Mouse (Mus musculus) adrenal gland, postnatal 25 days (tissue): ENCODE measurements around the gene Lrba. TPM values are rescaled to one million over a fixed set of nuclear protein-coding genes. Genes with fewer than 3 reads are reported as not detected.

Experiments used
- DNase-seq: peaks from one replicate; pipeline ENCODE4 v3.0.0; 2021; ENCODE audit warnings: mixed read lengths
- total RNA-seq: library from RNA; stranded (reverse); gene quantifications from 2 replicates; pipeline ENCODE4 v1.2.3, GENCODE M21; 2021

Gene Lrba
- total RNA-seq, 1 experiment from 2014 or later: 40.3 TPM

DNA sequence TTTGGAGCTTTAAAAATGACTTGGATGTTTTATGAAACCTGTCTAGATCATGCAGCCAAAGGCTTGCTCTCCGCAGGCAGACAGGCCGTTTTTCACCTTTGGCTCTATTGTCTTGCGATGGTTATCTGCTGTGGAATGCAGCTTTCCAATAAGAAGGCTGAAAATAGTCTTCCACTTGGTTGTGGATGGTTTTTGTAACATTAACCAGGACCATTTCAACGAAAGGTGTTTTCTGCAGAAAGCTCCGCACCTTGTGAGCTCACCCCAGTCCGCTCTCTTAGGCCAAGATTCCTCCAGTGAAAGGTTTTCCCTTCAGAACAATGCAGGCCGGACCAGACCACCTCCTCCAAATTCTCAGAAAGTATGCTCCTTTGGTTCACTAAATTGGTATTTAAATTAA is 536.0 kb downstream of the Lrba start:
- no peak for DNase-seq

DNA sequence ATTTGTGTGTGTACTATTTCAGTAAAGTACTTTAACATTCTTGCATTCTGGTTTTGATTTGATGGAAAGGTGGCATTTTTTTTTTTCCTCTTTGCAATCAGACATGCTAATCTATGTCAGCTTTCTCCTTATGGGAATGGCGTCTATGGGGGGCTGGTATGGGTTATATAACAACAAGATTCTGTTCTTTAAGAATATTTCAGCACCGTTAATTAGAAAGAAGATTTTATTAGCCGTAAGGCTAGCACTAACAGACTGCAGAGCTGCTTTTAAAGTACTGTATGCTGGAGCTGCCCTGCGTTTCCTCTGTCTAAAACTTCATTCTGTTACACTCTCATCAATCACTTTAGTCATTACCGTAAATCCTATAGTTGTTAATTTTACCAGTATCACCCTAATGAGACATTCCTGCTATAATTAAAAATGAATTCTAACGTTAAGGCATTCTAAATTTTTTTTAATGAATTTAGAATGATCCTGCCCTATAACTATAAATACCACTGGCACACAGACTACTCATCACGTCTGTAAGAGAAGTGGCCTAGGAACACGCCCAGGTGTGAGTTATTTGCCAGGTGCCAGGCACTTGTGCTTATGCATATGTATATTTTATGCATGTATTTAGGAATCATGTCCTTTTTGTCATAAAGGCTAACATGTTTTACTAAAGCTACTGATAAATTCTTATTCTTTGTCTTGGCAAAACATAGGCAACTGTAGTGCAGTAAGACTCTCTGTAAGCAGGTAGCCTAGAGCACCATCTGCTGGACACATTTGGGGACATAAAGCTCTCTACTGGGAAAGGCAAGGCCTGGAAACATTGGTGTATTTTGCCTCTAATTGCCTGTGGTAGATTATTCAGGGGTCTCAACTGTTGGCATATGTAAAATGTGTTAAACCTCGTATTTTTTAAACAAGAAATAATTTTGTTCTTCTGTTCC is 536.9 kb downstream of the Lrba start:
- peak; percentile 57 for DNase-seq

DNA sequence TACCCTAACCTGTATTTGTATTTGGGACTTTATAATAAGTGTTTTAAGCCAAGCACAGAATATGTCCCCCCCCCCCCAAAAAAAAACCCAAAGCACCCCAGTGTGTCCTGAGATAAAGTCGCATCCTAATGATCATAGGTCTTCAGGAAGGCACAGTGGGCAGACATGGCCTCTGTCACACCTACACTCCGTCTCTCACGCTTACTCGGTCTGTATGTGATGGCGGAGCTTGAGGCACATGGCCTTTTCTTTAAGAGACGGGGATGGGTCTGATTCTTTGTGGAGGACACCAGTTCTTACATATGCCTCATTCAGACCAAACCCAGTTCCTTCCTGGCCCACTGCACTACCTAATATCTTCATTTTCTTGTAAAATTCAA is 537.5 kb downstream of the Lrba start:
- DNase-seq: no peak

DNA sequence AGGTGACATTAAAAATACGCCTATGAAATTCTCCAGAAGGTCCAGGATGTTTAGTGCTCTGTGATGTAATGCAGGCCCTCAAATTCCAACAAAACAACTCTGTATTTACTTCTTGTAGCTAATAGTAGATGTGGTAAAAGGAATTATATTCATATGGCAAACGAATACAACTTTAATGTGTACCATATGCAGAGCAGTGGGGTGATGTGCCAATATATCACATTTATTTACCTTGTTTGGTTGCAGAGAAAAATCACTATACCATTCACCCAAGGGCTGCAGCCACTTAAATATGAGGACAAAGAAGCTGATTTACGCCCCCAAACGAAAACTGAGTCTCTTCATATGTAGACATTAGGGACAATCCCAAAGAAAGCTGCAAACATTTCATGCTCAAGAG is 538.0 kb downstream of the Lrba start:
- DNase-seq: no peak

DNA sequence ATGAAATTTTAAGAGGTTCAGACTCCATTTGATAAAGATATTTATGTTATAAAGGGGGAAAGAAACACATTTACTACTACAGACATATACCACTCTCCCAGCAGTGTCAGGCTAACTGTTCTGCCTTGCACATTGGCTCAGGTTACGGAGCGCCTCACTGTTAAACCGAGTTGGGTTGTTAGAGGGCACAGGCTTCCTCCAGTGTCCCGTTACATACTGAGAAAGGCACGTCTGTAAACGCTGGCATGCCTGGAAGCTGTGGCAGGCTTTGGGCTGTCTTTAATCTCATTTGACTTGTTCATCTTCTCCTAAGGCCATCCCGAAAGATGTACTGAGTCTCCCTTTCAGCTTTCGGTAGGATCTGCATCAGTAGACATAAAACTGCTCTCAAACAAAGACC is 544.1 kb downstream of the Lrba start:
- DNase-seq: no peak

DNA sequence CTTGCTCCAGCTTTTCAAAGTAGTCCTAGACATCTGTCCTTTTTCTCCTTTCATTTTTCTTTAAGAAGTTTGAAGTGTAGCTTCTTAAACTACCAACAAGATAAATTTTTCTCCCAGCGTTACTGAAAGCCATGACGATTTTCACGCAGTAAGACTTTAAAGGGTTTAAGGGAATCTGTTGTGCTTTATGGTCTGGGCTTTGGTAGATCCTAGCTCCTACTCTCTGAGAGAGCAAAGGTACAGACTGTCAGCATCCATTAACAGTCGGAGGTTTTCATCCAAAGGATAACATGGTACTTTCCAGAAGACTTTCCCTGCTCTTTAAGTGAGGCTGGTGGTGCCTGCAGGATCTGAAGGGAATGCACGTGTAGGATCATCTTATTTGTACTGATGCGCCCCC is 544.5 kb downstream of the Lrba start:
- no peak for DNase-seq

DNA sequence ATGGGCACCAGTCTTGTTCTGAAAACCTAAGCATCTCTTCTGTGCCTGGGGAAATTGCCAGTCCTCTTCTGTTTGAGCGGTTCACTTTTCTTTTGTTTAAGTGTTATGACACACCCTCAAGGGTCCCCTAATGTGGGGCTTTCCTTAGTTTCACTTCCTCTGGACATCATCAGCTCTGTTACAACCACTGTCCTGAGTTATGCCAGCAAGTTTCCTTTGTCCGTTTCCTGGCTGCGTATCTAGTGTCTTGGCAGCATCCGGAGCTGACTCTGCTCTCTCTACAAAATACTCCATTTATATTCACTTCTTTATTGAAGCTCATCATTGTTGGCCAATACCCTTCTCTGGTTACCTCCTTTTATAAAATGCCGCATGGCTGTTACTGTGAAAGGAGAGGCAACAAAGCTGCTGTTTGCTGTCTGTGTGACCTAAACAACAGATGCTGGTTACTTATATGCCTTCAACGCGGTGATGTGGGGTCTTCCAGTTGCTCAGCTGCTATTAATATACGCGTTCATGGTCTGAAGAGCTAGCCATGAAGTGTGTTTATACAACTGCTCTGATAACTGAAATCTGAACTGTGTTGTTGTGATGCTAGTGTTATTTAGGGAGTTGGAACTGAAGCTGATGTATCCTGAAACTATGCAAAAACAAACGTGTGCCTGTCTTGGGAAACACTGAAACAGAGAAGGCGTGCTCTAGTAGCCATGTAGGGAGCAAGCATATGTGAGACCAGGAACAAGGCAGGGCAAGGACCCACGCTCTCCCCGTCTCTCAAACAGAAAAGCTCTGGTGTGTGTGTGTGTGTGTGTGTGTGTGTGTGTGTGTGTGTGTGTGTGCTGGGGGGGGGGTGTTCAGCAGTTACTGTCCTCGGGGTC is 550.3 kb downstream of the Lrba start:
- DNase-seq: no peak

DNA sequence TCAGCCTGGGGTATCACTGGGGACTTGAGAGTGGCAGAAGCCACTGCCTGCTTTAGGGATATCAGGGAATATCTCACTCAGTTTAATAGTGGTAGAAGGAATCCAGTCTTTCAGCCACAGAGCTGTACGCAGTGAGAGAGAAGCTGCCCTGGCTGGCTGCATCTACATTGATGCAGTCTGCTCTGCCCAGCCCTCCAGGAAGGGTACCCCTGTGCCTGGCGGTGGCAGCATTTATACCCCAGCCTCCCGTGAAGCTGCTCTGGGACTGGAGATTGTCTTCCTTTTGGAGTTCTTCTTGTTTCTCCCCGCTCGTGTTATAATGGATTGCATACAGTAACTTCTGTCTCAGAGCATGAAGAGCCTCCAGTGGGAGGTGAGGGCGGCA is 551.0 kb downstream of the Lrba start:
- no peak for DNase-seq

DNA sequence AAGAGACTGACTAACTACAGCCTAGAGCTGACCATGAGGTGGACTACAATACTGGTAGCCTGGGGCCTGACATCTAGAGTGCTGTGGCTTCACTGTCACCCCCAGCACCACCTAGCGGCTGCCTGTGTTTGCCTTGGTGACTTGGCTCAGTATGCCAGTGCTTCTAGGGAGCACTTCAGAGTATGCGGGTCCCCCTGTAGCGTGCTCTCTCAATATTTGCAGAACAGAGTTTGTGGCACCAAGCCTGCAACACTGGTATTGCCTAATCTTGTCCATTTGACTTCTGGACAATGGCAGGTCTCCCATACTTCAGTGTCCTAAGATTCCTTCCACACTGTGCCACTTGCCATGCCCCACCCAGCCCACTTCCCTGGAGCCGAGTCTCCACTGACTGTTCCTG is 555.2 kb downstream of the Lrba start:
- no peak for DNase-seq

DNA sequence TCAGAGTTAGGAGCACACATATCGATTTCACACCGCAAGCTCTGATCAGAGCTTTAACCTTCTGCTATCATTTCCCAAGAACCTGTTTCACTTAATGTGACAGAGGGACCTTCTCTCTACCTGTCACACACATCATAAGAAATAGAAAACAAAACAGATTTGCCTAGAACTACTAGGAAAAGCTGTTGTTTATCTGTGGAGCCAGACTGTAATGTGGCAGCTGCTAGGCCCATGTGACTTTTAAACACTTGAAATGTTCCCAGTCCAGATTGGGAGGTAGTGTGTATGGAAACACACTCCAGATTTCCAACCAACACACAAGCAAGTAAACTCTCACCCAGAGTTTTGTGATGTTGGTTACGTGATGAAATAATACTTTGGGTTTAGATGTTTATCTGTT is 559.6 kb downstream of the Lrba start:
- DNase-seq: no peak

DNA sequence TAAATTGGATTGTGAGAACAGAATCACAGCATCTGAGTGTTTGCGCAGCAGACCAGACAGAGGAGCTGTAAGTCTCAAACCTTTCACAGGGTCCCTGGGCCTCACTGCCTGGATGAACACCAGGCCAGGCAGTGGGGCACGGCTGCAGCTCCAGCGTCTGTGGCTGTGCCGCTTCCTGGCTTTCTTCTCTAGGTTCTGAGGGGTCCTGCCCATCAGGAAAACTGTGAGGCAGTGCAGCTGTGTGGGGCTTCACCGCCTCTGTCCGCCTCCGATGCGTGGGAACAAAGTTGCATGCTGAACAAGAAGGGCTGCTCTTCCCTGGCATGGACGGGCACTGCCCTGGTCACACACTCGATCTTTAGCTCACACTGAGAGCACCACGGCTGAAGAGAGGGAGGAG is 560.5 kb downstream of the Lrba start:
- DNase-seq: no peak

DNA sequence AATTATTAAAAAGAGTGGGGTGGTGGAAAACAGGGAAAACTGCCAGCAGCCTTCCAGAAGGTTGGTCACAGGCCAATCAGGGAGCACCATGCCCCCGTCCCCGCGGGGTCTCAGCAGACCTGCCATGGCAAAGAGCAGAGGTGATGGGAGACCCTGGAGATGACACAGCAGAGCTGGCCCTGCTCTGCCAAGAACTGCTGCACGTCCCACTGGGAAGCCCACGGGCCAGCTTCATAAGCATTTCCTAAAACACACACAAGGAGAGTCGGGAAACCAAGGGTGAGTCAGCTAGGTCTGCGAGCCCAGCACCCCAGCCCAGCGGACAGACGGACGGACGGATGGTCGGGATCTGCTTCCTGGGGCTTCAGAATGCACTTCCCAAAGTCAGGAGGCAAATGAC is 561.8 kb downstream of the Lrba start:
- no peak for DNase-seq

DNA sequence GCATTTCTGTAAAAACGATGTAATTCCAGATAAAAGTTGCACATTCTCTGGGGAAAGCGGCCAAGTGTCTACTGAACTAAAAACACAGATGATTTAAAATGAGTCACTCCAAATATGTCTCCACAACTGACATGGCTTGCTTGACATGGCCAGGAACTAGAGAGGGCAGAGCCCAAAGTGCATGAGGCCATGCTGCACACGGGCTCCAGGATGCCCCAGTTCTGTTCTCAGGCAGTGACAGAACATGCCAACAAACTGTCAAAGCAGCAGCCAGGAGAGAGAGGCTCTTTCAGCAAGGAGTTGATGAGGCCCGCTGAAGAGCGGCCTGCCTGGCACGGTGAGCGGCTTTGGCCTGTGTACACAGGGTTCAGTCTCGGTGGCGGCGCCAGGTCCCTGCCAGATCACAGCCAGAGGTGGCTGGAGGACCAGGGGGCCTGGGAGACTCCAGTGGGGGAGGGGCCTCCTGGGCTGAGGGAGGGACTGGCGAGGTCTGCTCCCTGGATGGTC is 562.4 kb downstream of the Lrba start:
- DNase-seq: peak; percentile 45

DNA sequence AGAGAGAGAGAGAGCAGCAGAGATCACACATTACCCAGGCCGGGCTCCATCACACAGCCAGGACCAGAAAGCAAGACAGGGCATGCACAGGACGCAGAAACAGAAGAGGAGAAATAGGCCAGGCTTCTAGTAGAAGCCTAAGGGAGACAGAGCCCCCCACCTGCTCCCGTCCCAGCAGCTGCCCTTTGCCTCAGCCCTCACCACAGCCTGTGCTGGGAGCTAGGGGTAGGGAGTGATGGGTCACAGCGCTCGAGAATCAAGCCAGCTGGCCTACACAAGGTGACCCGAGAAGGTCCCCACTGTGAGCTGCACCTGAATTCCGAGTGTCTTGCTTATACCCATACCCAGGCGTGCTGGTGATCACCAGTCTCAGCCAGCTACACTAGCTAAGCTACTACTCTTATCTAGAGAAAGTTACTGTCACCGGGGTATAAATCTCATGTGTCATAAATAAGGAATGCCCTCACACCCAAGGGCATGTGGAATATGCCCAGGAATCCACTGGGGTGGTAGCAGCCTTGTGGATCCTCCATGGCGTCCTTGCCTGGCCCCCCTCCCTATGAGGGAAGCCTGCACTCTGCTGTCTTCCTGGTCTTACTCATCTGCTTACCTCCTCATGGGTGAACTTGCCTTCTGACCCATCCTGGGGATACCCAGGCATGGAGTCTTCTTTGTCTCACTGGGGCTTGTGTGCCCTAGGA is 563.1 kb downstream of the Lrba start:
- DNase-seq: no peak

DNA sequence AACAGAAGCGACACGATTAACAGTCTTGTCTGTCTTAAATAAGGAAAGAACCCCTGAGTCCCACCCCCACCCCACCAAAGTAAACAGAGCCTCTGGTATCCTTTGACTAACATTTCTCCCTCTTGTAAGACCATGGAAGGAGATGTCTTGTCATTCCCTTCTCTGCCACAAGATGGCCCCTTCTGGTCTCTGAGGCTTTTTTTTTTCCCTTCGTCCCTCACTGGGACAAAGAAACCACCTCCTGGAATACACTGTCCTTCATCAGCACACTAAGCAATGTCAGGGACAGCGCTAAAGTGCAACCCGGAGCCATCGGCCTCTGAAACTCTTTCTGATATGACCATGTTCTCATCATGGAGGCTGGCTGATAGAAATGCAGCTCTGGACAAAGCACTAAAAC is 564.2 kb downstream of the Lrba start:
- DNase-seq: peak; percentile 45

DNA sequence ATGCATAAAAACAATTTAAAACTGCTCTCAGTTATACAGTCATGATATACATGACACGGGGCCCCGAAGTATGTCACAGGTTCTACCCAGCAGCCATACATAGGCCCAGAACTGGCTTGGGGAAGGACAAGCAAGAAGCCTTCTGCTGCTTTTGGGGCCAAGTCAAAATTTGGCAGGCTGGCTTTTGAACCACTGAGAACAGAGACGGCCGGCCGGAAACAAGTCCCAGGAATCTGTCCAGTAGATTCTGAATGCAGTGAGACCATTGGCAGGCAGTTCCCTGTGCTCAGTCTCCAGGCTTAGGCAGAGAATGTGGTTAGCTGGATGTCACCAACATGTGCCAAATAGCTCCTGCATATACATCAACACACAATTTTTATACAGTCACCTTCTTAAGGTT is 565.3 kb downstream of the Lrba start:
- DNase-seq: no peak

DNA sequence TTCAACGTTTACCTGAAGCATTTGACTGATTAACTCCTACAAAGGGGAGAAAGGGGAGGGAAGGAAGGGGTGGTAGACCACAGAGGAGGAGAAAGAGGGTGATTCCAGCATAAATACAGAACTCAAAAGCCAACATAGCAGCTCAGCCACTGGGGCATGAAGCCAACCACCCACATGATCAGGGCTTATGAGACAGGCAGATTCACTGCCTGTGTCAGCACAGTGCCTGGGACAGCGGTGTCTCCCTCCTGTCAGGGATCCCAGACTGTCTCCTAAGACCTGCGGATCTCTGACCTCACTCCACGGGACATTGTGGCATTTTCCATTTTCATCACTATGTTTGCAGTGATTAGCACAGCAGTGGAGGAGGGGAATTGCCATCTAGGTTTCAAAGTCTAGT is 568.8 kb downstream of the Lrba start:
- no peak for DNase-seq

DNA sequence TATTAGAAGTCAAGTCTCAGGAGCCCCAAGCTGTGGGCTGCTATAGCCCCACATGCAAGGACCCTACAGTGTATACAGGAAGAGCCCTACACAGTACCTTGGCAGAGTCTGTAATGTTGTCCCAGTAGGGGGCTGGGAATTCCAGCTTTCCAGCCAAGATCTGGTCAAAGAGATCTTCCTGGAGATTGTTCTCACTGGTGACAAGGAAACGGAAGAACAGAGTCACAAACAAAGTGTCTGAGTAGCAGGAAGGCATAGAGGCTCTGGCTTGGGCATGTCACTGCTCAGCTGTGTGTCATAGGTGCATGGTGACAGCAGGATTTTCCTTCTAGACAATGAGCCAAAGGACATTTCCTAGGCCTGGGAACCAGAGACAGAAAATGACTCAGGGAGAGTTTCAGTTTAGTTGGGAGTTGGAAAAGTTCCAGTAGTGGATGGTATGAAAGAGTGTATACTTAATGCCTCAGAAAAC is 569.3 kb downstream of the Lrba start:
- no peak for DNase-seq

DNA sequence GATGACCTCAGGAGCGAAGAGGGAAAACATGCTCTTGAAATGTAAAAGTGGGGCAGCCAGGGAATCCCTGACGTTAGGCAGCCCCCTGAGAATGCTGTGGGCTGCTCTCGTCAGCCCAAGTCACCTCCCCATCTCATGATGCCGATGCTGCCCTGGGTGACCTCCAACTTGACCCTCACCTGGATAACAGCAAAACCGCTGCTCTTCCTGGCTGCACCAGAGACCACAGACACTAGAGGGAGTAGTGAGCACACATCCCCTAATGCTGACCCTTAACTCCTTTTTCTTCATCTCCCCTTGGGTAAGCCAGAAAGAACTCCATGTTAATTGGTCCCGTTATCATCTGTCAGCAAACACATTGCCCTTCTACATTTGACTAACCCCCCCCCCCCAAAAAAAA is 572.2 kb downstream of the Lrba start:
- no peak for DNase-seq

DNA sequence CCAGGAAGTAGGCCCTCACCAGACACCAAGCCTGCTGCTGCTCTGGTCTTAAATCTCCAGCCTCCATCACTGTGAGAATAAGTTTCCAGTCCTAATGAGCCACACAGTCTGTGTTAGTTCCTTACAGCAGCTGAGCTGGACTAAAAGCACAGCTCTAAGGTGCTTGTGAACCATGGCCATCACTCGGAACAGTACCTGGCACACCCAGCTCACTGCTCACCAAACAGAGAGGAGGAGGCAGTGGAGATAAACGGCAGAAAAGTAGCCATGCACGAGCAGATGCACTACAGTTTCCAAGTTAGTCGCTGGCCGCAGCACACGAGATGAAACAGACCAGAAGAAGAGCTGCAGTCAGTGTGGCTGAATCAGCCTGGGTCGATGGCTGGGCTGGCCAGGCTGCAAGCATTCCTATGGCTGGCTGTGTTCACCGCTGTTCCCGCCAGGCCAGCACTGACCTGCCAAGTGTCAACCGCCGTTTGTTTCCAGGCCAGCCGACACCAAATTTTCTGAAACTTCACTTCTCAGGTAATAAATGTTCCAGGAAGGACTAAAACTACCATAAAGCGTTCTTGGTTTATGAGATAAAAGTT is 573.5 kb downstream of the Lrba start:
- DNase-seq: no peak

DNA sequence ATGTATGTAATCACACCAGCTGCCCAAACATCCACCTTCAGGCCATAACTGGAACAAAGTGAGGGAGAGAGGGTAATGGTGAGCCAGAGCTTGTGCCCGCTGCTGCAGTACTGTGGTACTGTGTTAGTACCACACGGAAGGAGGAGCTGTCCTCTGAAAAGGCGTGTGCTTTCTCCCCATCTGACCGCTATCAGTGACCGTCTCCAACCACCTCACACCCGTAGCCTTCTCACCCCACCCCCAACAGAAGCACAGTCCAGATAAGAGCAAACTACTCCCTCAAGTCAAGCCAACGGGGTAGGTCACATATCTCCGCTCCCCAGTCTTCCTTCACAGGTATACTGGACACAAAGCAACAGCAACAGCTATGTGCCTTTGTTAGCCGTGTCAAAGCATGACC is 574.6 kb downstream of the Lrba start:
- DNase-seq: no peak

DNA sequence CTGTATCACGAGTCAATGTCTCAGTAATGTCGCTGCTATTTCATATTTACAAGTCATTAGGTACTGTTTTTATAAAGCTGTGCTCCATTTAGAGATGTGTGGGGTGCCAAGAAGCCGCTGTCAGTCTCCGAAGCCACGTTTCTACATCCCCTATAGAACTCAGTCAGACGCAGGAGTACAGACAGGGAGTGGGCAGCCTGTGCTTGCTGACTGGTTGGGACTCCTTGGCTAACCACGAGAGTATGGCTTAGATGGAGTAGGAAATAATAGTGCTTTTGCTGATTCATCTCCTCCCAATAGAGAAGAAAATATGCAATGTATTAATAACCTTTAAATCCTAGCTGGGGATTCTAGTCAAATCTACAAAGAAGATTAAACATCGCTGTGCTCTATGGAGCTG is 576.4 kb downstream of the Lrba start:
- no peak for DNase-seq
